In genomic region chr15:84960692-84961091, GRCm38 (mm10) we compare ENCODE assay signal across 9 mouse cellular contexts. TPM values are rescaled to one million over a fixed set of nuclear protein-coding genes. Genes with fewer than 3 reads are reported as not detected.
DNase-seq lines count a peak whose midpoint lies in the region; ATAC-seq and TF ChIP-seq lines count a peak whose summit lies in the region.
"Had no signal": no experiment of that assay in that cellular context is flagged by ENCODE, and none has a peak within 500 bp of the region (broad histone marks: within the 10 kb centered on the region; RNA-seq: fewer than 3 reads in every experiment).

No protein-coding gene starts in this region.

- no peaks in the 10 kb centered on the region for H3K27me3 ChIP-seq in neural tube, embryonic 11.5 days (ENCODE audit: control insufficient read depth, insufficient read depth, low read length)
- H3K27me3 ChIP-seq in hindbrain, postnatal 0 days (ENCODE audit: insufficient read depth, low read length) = no peaks in the 10 kb centered on the region
- H3K27me3 ChIP-seq in kidney, embryonic 16.5 days (ENCODE audit: insufficient read depth, low read length) = no peaks in the 10 kb centered on the region
- H3K27me3 ChIP-seq: limb, embryonic 15.5 days had no signal

- H3K36me3 ChIP-seq in neural tube, embryonic 11.5 days (ENCODE audit: control insufficient read depth, insufficient read depth, low read length) = no peaks in the 10 kb centered on the region
- no peaks in the 10 kb centered on the region for H3K36me3 ChIP-seq in hindbrain, postnatal 0 days (ENCODE audit: insufficient read depth, low read length)
- H3K36me3 ChIP-seq in kidney, embryonic 16.5 days (ENCODE audit: insufficient read depth, low read length) = no peaks in the 10 kb centered on the region

- 32% methylated on average over 8 of the region's 8 CpGs for WGBS in neural tube, embryonic 11.5 days
- 18% methylated on average over 8 of the region's 8 CpGs for WGBS in hindbrain, postnatal 0 days
- 21% methylated on average over 8 of the region's 8 CpGs for WGBS in kidney, embryonic 16.5 days

- 0 out of 2 replicates have a peak overlapping the region, but pooled peaks have one; percentile 2 for H3K9ac ChIP-seq in neural tube, embryonic 11.5 days (ENCODE audit: low read length)
- peak overlapping the region; percentile 51 for H3K9ac ChIP-seq in hindbrain, postnatal 0 days (replicated peaks; ENCODE audit: low read length)
- no peak overlapping the region for H3K9ac ChIP-seq in kidney, embryonic 16.5 days (replicated peaks; ENCODE audit: low read length)
- H3K9ac ChIP-seq: limb, embryonic 15.5 days had no signal

- DNase-seq in neural tube, embryonic 11.5 days (ENCODE audit: low spot score) = peak; percentile 25
- DNase-seq in neural tube, embryonic 10.5 days (ENCODE audit: extremely low spot score, low spot score) = no peak
- DNase-seq in hindbrain, postnatal 0 days (ENCODE audit: low spot score) = peak; percentile 63
- DNase-seq in right cerebral cortex, postnatal 36 days (ENCODE audit: low spot score in 2 of 2) = peak; percentile 64 to 85
- DNase-seq in kidney, adult 18-20 months = no peak

- ATAC-seq in neural tube, embryonic 11.5 days (ENCODE audit: insufficient read depth, low FRiP score, low TSS enrichment) = no peak
- peak; percentile 58 for ATAC-seq in hindbrain, postnatal 0 days
- no peak for ATAC-seq in kidney, embryonic 16.5 days (ENCODE audit: low FRiP score, low TSS enrichment)

- H3K4me2 ChIP-seq in neural tube, embryonic 11.5 days (ENCODE audit: low read depth) = no peak overlapping the region
- H3K4me2 ChIP-seq in hindbrain, postnatal 0 days (ENCODE audit: low read depth, low read length) = peak overlapping the region; percentile 44
- H3K4me2 ChIP-seq in kidney, embryonic 16.5 days (replicated peaks; ENCODE audit: low read depth, low read length) = no peak overlapping the region
- H3K4me2 ChIP-seq: limb, embryonic 15.5 days had no signal

- 0 out of 2 replicates have a peak, but pooled peaks have one; percentile 0 for TF ChIP-seq CTCF in cortical plate, adult 2 months (IDR thresholded peaks at IDR 0.05; ENCODE audit: extremely low read depth, insufficient read depth, low read length)
- peak; percentile 52 for TF ChIP-seq CTCF in hindbrain, postnatal 0 days (IDR thresholded peaks at IDR 0.05; ENCODE audit: low read depth)

- H3K27ac ChIP-seq in neural tube, embryonic 11.5 days (ENCODE audit: low read depth, low read length) = no peak overlapping the region
- peak overlapping the region; percentile 40; the same call in 1 of the 2 replicates for H3K27ac ChIP-seq in cortical plate, adult 2 months (ENCODE audit: insufficient read depth, low read length)
- peak overlapping the region; percentile 70 for H3K27ac ChIP-seq in hindbrain, postnatal 0 days
- no peak overlapping the region for H3K27ac ChIP-seq in kidney, embryonic 16.5 days (ENCODE audit: low read length)
- H3K27ac ChIP-seq: limb, embryonic 15.5 days had no signal

- H3K4me3 ChIP-seq in neural tube, embryonic 11.5 days (ENCODE audit: low read depth, low read length) = no peak overlapping the region
- peak overlapping the region; percentile 41 for H3K4me3 ChIP-seq in cortical plate, adult 2 months (ENCODE audit: insufficient read depth, low read length)
- H3K4me3 ChIP-seq in hindbrain, postnatal 0 days (ENCODE audit: low read length) = peak overlapping the region; percentile 24
- H3K4me3 ChIP-seq in kidney, embryonic 16.5 days (ENCODE audit: low read length) = no peak overlapping the region
- H3K4me3 ChIP-seq: limb, embryonic 15.5 days had no signal

- peaks cover 4% of the 10 kb centered on the region; the same call in 1 of the 2 replicates for H3K4me1 ChIP-seq in neural tube, embryonic 11.5 days (ENCODE audit: control insufficient read depth, insufficient read depth, low read length)
- peaks cover 23% of the 10 kb centered on the region for H3K4me1 ChIP-seq in cortical plate, adult 2 months (ENCODE audit: control insufficient read depth, insufficient read depth, low read length)
- H3K4me1 ChIP-seq in hindbrain, postnatal 0 days (ENCODE audit: insufficient read depth, low read length) = peaks cover 32% of the 10 kb centered on the region; the same call in 1 of the 2 replicates
- H3K4me1 ChIP-seq in kidney, embryonic 16.5 days (ENCODE audit: insufficient read depth, low read length) = no peaks in the 10 kb centered on the region
- H3K4me1 ChIP-seq: limb, embryonic 15.5 days had no signal

- no peaks in the 10 kb centered on the region for H3K9me3 ChIP-seq in neural tube, embryonic 11.5 days (ENCODE audit: control insufficient read depth, low read length)
- no peaks in the 10 kb centered on the region for H3K9me3 ChIP-seq in hindbrain, postnatal 0 days (ENCODE audit: low read length)
- H3K9me3 ChIP-seq in kidney, embryonic 16.5 days (ENCODE audit: low read length) = no peaks in the 10 kb centered on the region
- H3K9me3 ChIP-seq: limb, embryonic 15.5 days had no signal

- peak; percentile 45; the same call in 1 of the 2 replicates for TF ChIP-seq POLR2A in cortical plate, adult 2 months (IDR thresholded peaks at IDR 0.05; ENCODE audit: extremely low read depth, insufficient read depth, low read length)

RNA-seq across cellular contexts. Expression of gene 5031439G07Rik, which starts 27.7 kb away (rescaled TPM):
- polyA plus RNA-seq in neural tube, embryonic 11.5 days (2014; fragmentation: Nextera tagmentation; extraction: Ambion mirVana) = 36.4 and 39.3 TPM in 2 replicates
- polyA plus RNA-seq in cortical plate, adult 2 months (2012; rRNA removed) = 69.1 and 69.7 TPM in 2 replicates
- 123 and 127 TPM in 2 replicates for total RNA-seq in hindbrain, postnatal 0 days (2014; rRNA removed)
- 23.0 and 23.6 TPM in 2 replicates for polyA plus RNA-seq in hindbrain, postnatal 0 days (2015; fragmentation: Nextera tagmentation; extraction: Ambion mirVana)
- polyA plus RNA-seq in kidney, embryonic 16.5 days (2015; fragmentation: Nextera tagmentation; extraction: Ambion mirVana) = 7.1 and 7.2 TPM in 2 replicates

RNA-seq across cellular contexts. Expression of gene Nup50, which starts 37.5 kb away (rescaled TPM):
- polyA plus RNA-seq in neural tube, embryonic 11.5 days (2014; fragmentation: Nextera tagmentation; extraction: Ambion mirVana) = 61.5 and 63.4 TPM in 2 replicates
- 13.3 and 13.7 TPM in 2 replicates for polyA plus RNA-seq in cortical plate, adult 2 months (2012; rRNA removed)
- total RNA-seq in hindbrain, postnatal 0 days (2014; rRNA removed) = 13.3 and 18.4 TPM in 2 replicates
- 23.6 and 24.7 TPM in 2 replicates for polyA plus RNA-seq in hindbrain, postnatal 0 days (2015; fragmentation: Nextera tagmentation; extraction: Ambion mirVana)
- polyA plus RNA-seq in kidney, embryonic 16.5 days (2015; fragmentation: Nextera tagmentation; extraction: Ambion mirVana) = 40.6 and 42.8 TPM in 2 replicates

RNA-seq across cellular contexts. Expression of gene Gm29666, which starts 40.9 kb away (rescaled TPM):
- 0.77 and 0.81 TPM in 2 replicates for polyA plus RNA-seq in neural tube, embryonic 11.5 days (2014; fragmentation: Nextera tagmentation; extraction: Ambion mirVana)
- polyA plus RNA-seq in cortical plate, adult 2 months (2012; rRNA removed) = 2.1 and 2.6 TPM in 2 replicates
- total RNA-seq in hindbrain, postnatal 0 days (2014; rRNA removed) = 0.47 and 0.50 TPM in 2 replicates
- 0.54 and 0.65 TPM in 2 replicates for polyA plus RNA-seq in hindbrain, postnatal 0 days (2015; fragmentation: Nextera tagmentation; extraction: Ambion mirVana)
- polyA plus RNA-seq in kidney, embryonic 16.5 days (2015; fragmentation: Nextera tagmentation; extraction: Ambion mirVana) = 0.50 and 0.95 TPM in 2 replicates

RNA-seq across cellular contexts. Expression of gene Upk3a, which starts 56.2 kb away (rescaled TPM):
- polyA plus RNA-seq in neural tube, embryonic 11.5 days (2014; fragmentation: Nextera tagmentation; extraction: Ambion mirVana) = not detected in 2 replicates
- polyA plus RNA-seq in cortical plate, adult 2 months (2012; rRNA removed) = 0.19 TPM in 2 replicates
- total RNA-seq in hindbrain, postnatal 0 days (2014; rRNA removed) = 1.0 and 6.5 TPM in 2 replicates
- 2.2 and 2.6 TPM in 2 replicates for polyA plus RNA-seq in hindbrain, postnatal 0 days (2015; fragmentation: Nextera tagmentation; extraction: Ambion mirVana)
- 65.9 and 74.8 TPM in 2 replicates for polyA plus RNA-seq in kidney, embryonic 16.5 days (2015; fragmentation: Nextera tagmentation; extraction: Ambion mirVana)
- total RNA-seq: gastrocnemius, postnatal 4 days had no signal

Comparison
In these comparisons a context has a peak if more than half of its experiments do, and no peak if none do; other contexts are left out.
1. DNase-seq: peak in neural tube, embryonic 11.5 days (single experiment), hindbrain, postnatal 0 days (single experiment) and right cerebral cortex, postnatal 36 days (2 of 2); none in neural tube, embryonic 10.5 days (single experiment) and kidney, adult 18-20 months (single experiment).
2. H3K27ac ChIP-seq: peak in cortical plate, adult 2 months (single experiment) and hindbrain, postnatal 0 days (single experiment); none in neural tube, embryonic 11.5 days (single experiment) and kidney, embryonic 16.5 days (single experiment).
3. H3K4me3 ChIP-seq: peak in cortical plate, adult 2 months (single experiment) and hindbrain, postnatal 0 days (single experiment); none in neural tube, embryonic 11.5 days (single experiment) and kidney, embryonic 16.5 days (single experiment).